Mouse (Mus musculus) neural tube, embryonic 13.5 days (tissue): ENCODE results near the gene Uggt1. TPM values are rescaled to one million over a fixed set of nuclear protein-coding genes. Genes with fewer than 3 reads are reported as not detected.

Experiments used
- ATAC-seq: fragments of 200-750 bp; cut with Nextera tagmentation; 2 replicates; pipeline ENCODE4 v1.8.0; 2017; ENCODE audit warnings: low read depth, mild to moderate bottlenecking, moderate TSS enrichment, moderate library complexity
- H3K27ac ChIP-seq: fragments of 300-500 bp; sonication (generic); replicated peaks from 2 replicates; pipeline ENCODE4 v1.5.1; 2015; ENCODE audit warnings: moderate library complexity, mild to moderate bottlenecking, inconsistent platforms
- H3K27me3 ChIP-seq: fragments of 300-500 bp; sonication (generic); 2 replicates; pipeline ENCODE4 v1.6.1; 2015; ENCODE audit warnings: mild to moderate bottlenecking, inconsistent platforms
- H3K36me3 ChIP-seq: fragments of 300-500 bp; sonication (generic); 2 replicates; pipeline ENCODE4 v1.6.1; 2015; ENCODE audit warnings: mild to moderate bottlenecking, inconsistent platforms
- H3K4me1 ChIP-seq: fragments of 300-500 bp; sonication (generic); replicated peaks from 2 replicates; pipeline ENCODE4 v1.6.1; 2015; ENCODE audit warnings: inconsistent platforms
- H3K4me2 ChIP-seq: fragments of 300-500 bp; sonication (generic); 2 replicates; pipeline ENCODE4 v1.6.1; 2015; ENCODE audit warnings: inconsistent platforms, mild to moderate bottlenecking, moderate library complexity
- H3K4me3 ChIP-seq: fragments of 300-500 bp; sonication (generic); 2 replicates; pipeline ENCODE4 v1.5.1; 2015; ENCODE audit warnings: mild to moderate bottlenecking, inconsistent platforms
- H3K9ac ChIP-seq: fragments of 300-500 bp; sonication (generic); 2 replicates; pipeline ENCODE4 v1.6.1; 2015; ENCODE audit warnings: moderate library complexity, mild to moderate bottlenecking, inconsistent platforms
- H3K9me3 ChIP-seq: fragments of 300-500 bp; sonication (generic); 2 replicates; pipeline ENCODE4 v1.6.1; 2016; ENCODE audit warnings: inconsistent platforms
- WGBS: fragments of 180-500 bp; shearing (Covaris S2); methylation state at CpG from one replicate; pipeline ENCODE4 v1.1.7; 2015; 5-methylcytosine and 5-hydroxymethylcytosine counted together
- polyA plus RNA-seq: library from polyadenylated mRNA; unstranded; fragments of >200 nt; fragmentation: Nextera tagmentation; extraction: Ambion mirVana; gene quantifications from 2 replicates; pipeline ENCODE4 v1.2.1, GENCODE M21; 2015

Gene Uggt1
- polyA plus RNA-seq, 1 experiment from 2014 or later = 47.1 TPM

GRCm38 (mm10) chr1:36125076-36125475 is 119.4 kb downstream of the Uggt1 start:
- H3K36me3 ChIP-seq = no peaks in the 10 kb centered on the region
- 40% methylated on average over 7 of the region's 7 CpGs for WGBS
- ATAC-seq = no peak

DNA sequence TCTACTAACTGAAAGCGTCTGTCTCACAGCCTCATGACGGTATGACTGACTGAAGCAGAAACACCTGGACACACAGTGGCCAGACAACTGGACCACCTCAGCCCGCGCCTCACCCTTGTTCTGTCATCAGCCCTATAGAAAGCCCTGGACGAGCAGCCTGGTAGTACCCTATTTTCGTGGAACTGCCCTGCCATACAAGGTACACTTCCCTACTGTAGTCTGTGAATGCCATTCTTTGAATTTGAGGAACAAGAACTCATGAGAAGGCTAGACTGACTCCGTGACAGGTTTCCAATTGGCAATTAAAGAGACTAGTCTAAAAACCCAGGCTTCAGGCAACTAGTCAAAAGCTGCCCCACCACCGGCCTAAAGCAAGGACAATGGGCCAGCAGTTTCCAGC is 123.3 kb downstream of the Uggt1 start:
- no peak for ATAC-seq
- no peak overlapping the region for H3K9ac ChIP-seq
- no peaks in the 10 kb centered on the region for H3K4me1 ChIP-seq
- no peaks in the 10 kb centered on the region for H3K36me3 ChIP-seq
- H3K4me3 ChIP-seq = no peak overlapping the region
- H3K9me3 ChIP-seq = no peaks in the 10 kb centered on the region
- H3K27ac ChIP-seq = no peak overlapping the region
- WGBS = 87% methylated on average over 8 of the region's 8 CpGs
- no peak overlapping the region for H3K4me2 ChIP-seq
- no peaks in the 10 kb centered on the region for H3K27me3 ChIP-seq

More at GRCm38 (mm10) chr1:36125076-36125475, 119.4 kb downstream of the Uggt1 start:
- no peak overlapping the region for H3K9ac ChIP-seq
- H3K27me3 ChIP-seq = no peaks in the 10 kb centered on the region
- H3K4me1 ChIP-seq = no peaks in the 10 kb centered on the region
- no peak overlapping the region for H3K4me2 ChIP-seq
- no peak overlapping the region for H3K4me3 ChIP-seq
- no peak overlapping the region for H3K27ac ChIP-seq
- no peaks in the 10 kb centered on the region for H3K9me3 ChIP-seq

- no peak overlapping the region for H3K4me3 ChIP-seq
- WGBS = 87% methylated on average over 4 of the region's 4 CpGs
- H3K9me3 ChIP-seq = no peaks in the 10 kb centered on the region
- H3K27ac ChIP-seq = no peak overlapping the region
- no peak overlapping the region for H3K4me2 ChIP-seq
- H3K36me3 ChIP-seq = no peaks in the 10 kb centered on the region
- H3K27me3 ChIP-seq = no peaks in the 10 kb centered on the region
- no peak for ATAC-seq
- no peak overlapping the region for H3K9ac ChIP-seq
- no peaks in the 10 kb centered on the region for H3K4me1 ChIP-seq
Measured at GRCm38 (mm10) chr1:36119426-36119825, 125.1 kb downstream of the Uggt1 start.

DNA sequence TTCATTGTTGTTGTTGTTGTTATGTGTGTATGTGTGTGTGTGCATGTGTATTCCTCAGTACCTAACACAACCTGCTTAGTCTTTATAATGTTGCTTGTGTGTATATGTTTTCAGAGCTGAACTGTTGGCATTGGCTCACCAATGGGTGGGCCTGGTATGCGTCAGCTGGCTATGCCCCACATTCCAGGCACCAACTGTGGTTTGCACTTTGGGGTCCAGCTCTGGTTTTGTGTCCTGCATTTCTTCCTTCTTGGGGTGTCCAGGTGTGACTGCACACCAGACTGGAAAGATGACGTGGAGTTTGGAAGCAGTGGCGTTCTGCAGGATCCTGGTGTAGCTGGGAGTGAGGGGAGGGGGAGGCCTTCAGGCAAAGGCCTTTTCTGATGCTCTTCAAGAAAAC is 125.6 kb downstream of the Uggt1 start:
- Histone ChIP-seq H3K27me3 (no peaks in the 10 kb centered on the region), H3K9me3 (no peaks in the 10 kb centered on the region), H3K4me2 (no peak overlapping the region), H3K36me3 (no peaks in the 10 kb centered on the region), H3K4me3 (no peak overlapping the region), H3K9ac (no peak overlapping the region), H3K4me1 (no peaks in the 10 kb centered on the region), H3K27ac (no peak overlapping the region)
- ATAC-seq = no peak
- WGBS = 94% methylated on average over 3 of the region's 3 CpGs

GRCm38 (mm10) chr1:36118061-36118685 is 126.3 kb downstream of the Uggt1 start:
- H3K4me1 ChIP-seq = no peaks in the 10 kb centered on the region
- 85% methylated on average over 9 of the region's 9 CpGs for WGBS
- H3K27ac ChIP-seq = no peak overlapping the region
- H3K4me2 ChIP-seq = no peak overlapping the region
- no peak for ATAC-seq
- H3K4me3 ChIP-seq = no peak overlapping the region
- no peaks in the 10 kb centered on the region for H3K27me3 ChIP-seq
- no peaks in the 10 kb centered on the region for H3K36me3 ChIP-seq
- no peaks in the 10 kb centered on the region for H3K9me3 ChIP-seq
- H3K9ac ChIP-seq = no peak overlapping the region

- no peak for ATAC-seq
- no peaks in the 10 kb centered on the region for H3K4me1 ChIP-seq
- H3K4me3 ChIP-seq = no peak overlapping the region
- H3K4me2 ChIP-seq = no peak overlapping the region
- WGBS = 79% methylated on average over 5 of the region's 5 CpGs
- no peak overlapping the region for H3K9ac ChIP-seq
- H3K9me3 ChIP-seq = no peaks in the 10 kb centered on the region
- no peaks in the 10 kb centered on the region for H3K27me3 ChIP-seq
- no peaks in the 10 kb centered on the region for H3K36me3 ChIP-seq
- H3K27ac ChIP-seq = no peak overlapping the region
Measured at GRCm38 (mm10) chr1:36116488-36116887, 128.0 kb downstream of the Uggt1 start.

DNA sequence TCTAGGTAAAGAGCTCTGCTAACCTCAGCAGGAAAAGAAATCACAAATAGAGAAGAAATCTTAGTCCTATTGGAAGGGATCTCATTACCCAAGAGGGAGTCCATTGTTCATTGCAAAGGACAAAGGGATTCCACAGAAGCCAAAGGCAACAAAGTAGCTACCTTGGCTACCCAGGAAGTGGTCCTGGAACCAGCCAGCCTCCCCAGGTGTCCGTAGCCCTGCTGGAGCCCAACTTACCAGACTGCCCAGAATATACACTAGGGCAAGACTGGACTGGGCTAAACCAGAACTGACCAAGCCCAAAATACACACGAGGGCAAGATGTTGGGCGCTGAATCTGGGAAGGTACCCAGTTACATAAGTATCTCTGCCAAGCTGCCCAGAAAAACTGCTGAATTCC is 129.7 kb downstream of the Uggt1 start:
- 86% methylated on average over 3 of the region's 3 CpGs for WGBS
- H3K36me3 ChIP-seq = no peaks in the 10 kb centered on the region
- H3K27me3 ChIP-seq = no peaks in the 10 kb centered on the region
- ATAC-seq = no peak
- no peak overlapping the region for H3K27ac ChIP-seq
- no peak overlapping the region for H3K4me3 ChIP-seq
- no peak overlapping the region for H3K4me2 ChIP-seq
- no peaks in the 10 kb centered on the region for H3K4me1 ChIP-seq
- H3K9ac ChIP-seq = no peak overlapping the region
- H3K9me3 ChIP-seq = no peaks in the 10 kb centered on the region

- no peak overlapping the region for H3K4me3 ChIP-seq
- no peaks in the 10 kb centered on the region for H3K9me3 ChIP-seq
- H3K27ac ChIP-seq = no peak overlapping the region
- H3K9ac ChIP-seq = no peak overlapping the region
- no peak for ATAC-seq
- H3K4me1 ChIP-seq = no peaks in the 10 kb centered on the region
- no peak overlapping the region for H3K4me2 ChIP-seq
- no peaks in the 10 kb centered on the region for H3K27me3 ChIP-seq
- WGBS = 89% methylated on average over 8 of the region's 8 CpGs
- H3K36me3 ChIP-seq = no peaks in the 10 kb centered on the region
Measured at GRCm38 (mm10) chr1:36113670-36114069, 130.8 kb downstream of the Uggt1 start.

- Histone ChIP-seq H3K27ac (no peak overlapping the region), H3K36me3 (no peaks in the 10 kb centered on the region), H3K4me3 (no peak overlapping the region), H3K9me3 (no peaks in the 10 kb centered on the region), H3K4me2 (no peak overlapping the region), H3K9ac (no peak overlapping the region), H3K4me1 (no peaks in the 10 kb centered on the region), H3K27me3 (no peaks in the 10 kb centered on the region)
- ATAC-seq = no peak
- WGBS = 90% methylated on average over 3 of the region's 3 CpGs
Measured at GRCm38 (mm10) chr1:36112665-36113064, 131.9 kb downstream of the Uggt1 start.

DNA sequence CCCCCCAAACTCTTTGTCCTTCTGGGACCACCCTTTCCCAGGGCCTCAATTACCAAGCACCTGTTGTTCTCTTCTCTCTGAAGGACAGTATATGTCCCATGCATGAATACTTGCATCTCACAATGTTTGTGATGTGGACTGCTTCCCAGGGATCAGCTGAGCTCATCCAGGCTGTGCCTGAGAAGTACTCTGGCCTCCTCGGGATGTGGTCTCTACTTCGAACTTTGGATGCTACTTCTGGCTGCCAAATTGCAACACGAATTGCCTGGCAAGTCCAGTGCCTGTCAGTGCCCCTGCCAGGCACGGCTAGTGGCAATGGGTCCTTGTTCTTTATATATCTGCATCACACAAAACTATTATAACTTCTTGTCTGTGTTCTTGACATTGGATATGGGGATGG is 134.5 kb downstream of the Uggt1 start:
- peaks cover 19% of the 10 kb centered on the region for H3K36me3 ChIP-seq
- H3K4me3 ChIP-seq = no peak overlapping the region
- H3K9me3 ChIP-seq = no peaks in the 10 kb centered on the region
- no peak overlapping the region for H3K9ac ChIP-seq
- WGBS = 87% methylated on average over 4 of the region's 4 CpGs
- ATAC-seq = no peak
- H3K4me1 ChIP-seq = no peaks in the 10 kb centered on the region
- H3K4me2 ChIP-seq = no peak overlapping the region
- no peaks in the 10 kb centered on the region for H3K27me3 ChIP-seq
- H3K27ac ChIP-seq = no peak overlapping the region

GRCm38 (mm10) chr1:36105917-36106706 is 138.4 kb downstream of the Uggt1 start:
- Histone ChIP-seq H3K27me3 (no peaks in the 10 kb centered on the region), H3K36me3 (peaks cover 57% of the 10 kb centered on the region)

GRCm38 (mm10) chr1:36100371-36100770 is 144.1 kb downstream of the Uggt1 start:
- no peaks in the 10 kb centered on the region for H3K9me3 ChIP-seq
- H3K27me3 ChIP-seq = no peaks in the 10 kb centered on the region
- 0 out of 2 replicates have a peak, but pooled peaks cover 4% of the 10 kb centered on the region for H3K4me1 ChIP-seq
- no peak overlapping the region for H3K27ac ChIP-seq
- H3K4me3 ChIP-seq = no peak overlapping the region
- no peak for ATAC-seq
- peaks cover 63% of the 10 kb centered on the region for H3K36me3 ChIP-seq
- WGBS = 88% methylated on average over 3 of the region's 3 CpGs
- H3K9ac ChIP-seq = no peak overlapping the region
- H3K4me2 ChIP-seq = no peak overlapping the region

More at GRCm38 (mm10) chr1:36105917-36106706, 138.4 kb downstream of the Uggt1 start:
- Histone ChIP-seq H3K9me3 (no peaks in the 10 kb centered on the region), H3K9ac (no peak overlapping the region), H3K27ac (no peak overlapping the region), H3K4me2 (no peak overlapping the region), H3K4me1 (no peaks in the 10 kb centered on the region), H3K4me3 (no peak overlapping the region)
- no peak for ATAC-seq
- WGBS = 87% methylated on average over 11 of the region's 11 CpGs
